8 mouse cellular contexts compared by ENCODE assay signal in the genomic region with DNA sequence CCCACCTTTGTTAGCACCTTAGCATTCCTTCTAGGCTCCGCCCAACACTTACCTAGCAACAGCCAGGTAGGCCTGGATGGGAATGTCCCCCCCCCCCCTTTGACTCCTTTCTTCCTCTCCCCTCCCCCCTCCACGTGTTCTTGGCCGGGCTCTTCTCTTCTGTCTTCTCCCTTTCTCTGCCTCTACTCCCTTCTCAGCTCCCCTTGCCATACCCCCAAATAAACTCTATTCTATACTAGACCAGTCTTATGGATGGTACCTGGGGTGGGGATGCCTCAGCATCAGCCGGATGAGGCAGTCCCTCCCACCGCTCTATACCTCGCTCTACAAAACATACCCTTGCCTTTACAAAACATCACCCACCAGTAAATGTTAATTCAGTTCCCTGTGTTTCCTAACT. TPM values are rescaled to one million over a fixed set of nuclear protein-coding genes. Genes with fewer than 3 reads are reported as not detected.
DNase-seq lines count a peak whose midpoint lies in the region; ATAC-seq and TF ChIP-seq lines count a peak whose summit lies in the region.

No protein-coding gene starts in this region.

- TF ChIP-seq POLR2A in myocyte (IDR thresholded peaks at IDR 0.05; ENCODE audit: insufficient read length, low read depth): no peak

- peak overlapping the region; percentile 93 for H3ac ChIP-seq in myocyte (ENCODE audit: control insufficient read depth, insufficient read length)

- ATAC-seq in kidney, postnatal 0 days (replicated peaks; ENCODE audit: low FRiP score, low read depth): no peak

- peak overlapping the region; percentile 94 for H3K4me2 ChIP-seq in kidney, postnatal 0 days (ENCODE audit: low read length)
- peak overlapping the region; percentile 98 for H3K4me2 ChIP-seq in myocyte (ENCODE audit: low read depth)

- H3K9me3 ChIP-seq in kidney, postnatal 0 days (replicated peaks; ENCODE audit: low read length): no peaks in the 10 kb centered on the region

- peak overlapping the region; percentile 96; the same call in 1 of the 2 replicates for H3K9ac ChIP-seq in kidney, postnatal 0 days (ENCODE audit: low read depth, low read length)

- H3K4me3 ChIP-seq in kidney, postnatal 0 days (replicated peaks; ENCODE audit: low read depth, low read length): peak overlapping the region; percentile 89
- H3K4me3 ChIP-seq in myocyte: peak overlapping the region; percentile 77

- 10% methylated on average over 6 of the region's 6 CpGs for WGBS in kidney, postnatal 0 days

- no peak overlapping the region for H3K27ac ChIP-seq in kidney, postnatal 0 days

- H3K27me3 ChIP-seq in kidney, postnatal 0 days (ENCODE audit: insufficient read depth, low read length): no peaks in the 10 kb centered on the region
- no peaks in the 10 kb centered on the region for H3K27me3 ChIP-seq in myocyte (ENCODE audit: control insufficient read depth, insufficient read depth, insufficient read length)

- intact Hi-C loops in left cerebral cortex, postnatal 14 days (cut with DNase I): no loop called here

- no peak for TF ChIP-seq CTCF in kidney, postnatal 0 days (IDR thresholded peaks at IDR 0.05; ENCODE audit: low read depth)

- H3K79me2 ChIP-seq in myocyte (ENCODE audit: control insufficient read depth, insufficient read depth): peaks cover 34% of the 10 kb centered on the region

- no peak for DNase-seq in kidney, postnatal 0 days (ENCODE audit: low spot score)
- DNase-seq in kidney, postnatal 14 days: no peak
- peak; percentile 9 for DNase-seq in embryo, embryonic 10 days (ENCODE audit: low spot score)
- DNase-seq in induced T-regulatory cell, adult 2 months (ENCODE audit: low read depth): peak; percentile 41
- DNase-seq in kidney, adult 8-10 months: no peak
- no peak for DNase-seq in left cerebral cortex, postnatal 14 days (ENCODE audit: low spot score in 2 of 2)
- DNase-seq in right cerebral cortex, postnatal 4 days: no peak

- no peaks in the 10 kb centered on the region for H3K36me3 ChIP-seq in kidney, postnatal 0 days (ENCODE audit: insufficient read depth, low read length)
- H3K36me3 ChIP-seq in myocyte (ENCODE audit: control insufficient read depth, insufficient read depth): peaks cover 13% of the 10 kb centered on the region

- H3K4me1 ChIP-seq in kidney, postnatal 0 days (replicated peaks; ENCODE audit: insufficient read depth, low read length): 0 out of 2 replicates have a peak, but pooled peaks cover 3% of the 10 kb centered on the region

TF ChIP-seq in myocyte, 11 proteins besides CTCF, POLR2A, EP300 and RAD21:
- TF ChIP-seq CEBPB (IDR thresholded peaks at IDR 0.05; ENCODE audit: insufficient read depth, poor library complexity, severe bottlenecking): no peak
- TF ChIP-seq E2F4 (IDR thresholded peaks at IDR 0.05; ENCODE audit: insufficient read depth): no peak

RNA-seq across cellular contexts. Expression of gene Sltm, which starts 1.0 kb away (rescaled TPM):
- polyA plus RNA-seq in kidney, postnatal 0 days (2015; fragmentation: Nextera tagmentation; extraction: Ambion mirVana): 38.1 and 38.9 TPM in 2 replicates
- 10.8 TPM for polyA plus RNA-seq in myocyte (2012; fragmentation: generic; extraction: Trizol)
- 10 to 100 TPM; 38.8 to 43.1 TPM for total RNA-seq in left cerebral cortex, postnatal 14 days (2021)

RNA-seq across cellular contexts. Expression of gene Rnf111, which starts 38.1 kb away (rescaled TPM):
- polyA plus RNA-seq in kidney, postnatal 0 days (2015; fragmentation: Nextera tagmentation; extraction: Ambion mirVana): 21.7 and 23.1 TPM in 2 replicates
- 9.9 TPM for polyA plus RNA-seq in myocyte (2012; fragmentation: generic; extraction: Trizol)
- total RNA-seq in left cerebral cortex, postnatal 14 days (2021): 10 to 100 TPM; 39.7 to 40.3 TPM

Comparison
In these comparisons a context has a peak if more than half of its experiments do, and no peak if none do; other contexts are left out.
1. DNase-seq: peak in embryo, embryonic 10 days (single experiment) and induced T-regulatory cell, adult 2 months (single experiment); none in kidney, postnatal 0 days (single experiment), kidney, postnatal 14 days (single experiment), kidney, adult 8-10 months (0 of 2), left cerebral cortex, postnatal 14 days (0 of 2) and right cerebral cortex, postnatal 4 days (single experiment).